Mouse (Mus musculus): ENCODE results near the gene Slc25a38.

Gene Slc25a38

DNA sequence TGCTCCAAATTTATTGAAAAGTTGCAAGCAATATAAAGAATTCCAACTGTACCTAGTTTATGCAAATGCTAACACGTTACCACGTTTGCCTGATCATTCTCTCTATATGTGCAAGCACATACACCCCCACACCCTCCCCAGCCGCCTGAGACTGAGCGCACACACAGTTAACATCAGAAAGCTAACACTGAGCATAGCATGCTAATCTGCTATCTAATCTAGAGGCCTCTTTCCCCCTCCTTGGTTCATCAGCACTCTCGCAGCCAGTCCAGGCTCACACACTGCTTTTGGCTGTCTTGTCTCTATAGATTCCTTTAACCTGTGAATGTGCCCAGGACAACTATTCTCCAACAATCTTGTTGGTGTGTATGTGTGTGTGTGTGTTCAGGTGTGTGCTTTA lies 41.0 kb downstream of the Slc25a38 start:
- DNase-seq: no peak

DNA sequence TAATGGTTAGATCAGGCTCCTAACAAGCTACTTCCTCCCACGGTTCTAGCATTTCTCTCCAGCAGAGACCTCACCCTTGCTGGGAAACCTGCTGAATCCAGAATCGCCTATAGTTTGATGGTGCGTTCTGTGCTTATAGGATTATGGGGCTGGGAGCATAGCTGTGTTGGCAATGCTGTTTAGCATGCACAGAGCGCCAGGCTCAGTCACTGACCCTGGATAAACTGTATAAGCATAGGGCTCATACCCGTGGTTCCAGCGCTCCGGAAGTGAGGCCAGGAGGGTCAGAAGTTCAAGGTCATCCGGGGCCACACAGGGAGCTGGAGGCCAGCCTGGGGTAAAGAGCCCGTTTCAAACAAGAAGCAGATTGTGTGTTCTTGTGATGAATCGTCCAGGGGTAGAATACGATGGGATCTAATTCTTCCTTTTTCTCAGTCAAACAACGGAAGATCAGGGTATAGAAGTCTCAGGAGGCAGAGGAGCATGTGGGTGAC lies 41.8 kb downstream of the Slc25a38 start:
- DNase-seq: no peak

DNA sequence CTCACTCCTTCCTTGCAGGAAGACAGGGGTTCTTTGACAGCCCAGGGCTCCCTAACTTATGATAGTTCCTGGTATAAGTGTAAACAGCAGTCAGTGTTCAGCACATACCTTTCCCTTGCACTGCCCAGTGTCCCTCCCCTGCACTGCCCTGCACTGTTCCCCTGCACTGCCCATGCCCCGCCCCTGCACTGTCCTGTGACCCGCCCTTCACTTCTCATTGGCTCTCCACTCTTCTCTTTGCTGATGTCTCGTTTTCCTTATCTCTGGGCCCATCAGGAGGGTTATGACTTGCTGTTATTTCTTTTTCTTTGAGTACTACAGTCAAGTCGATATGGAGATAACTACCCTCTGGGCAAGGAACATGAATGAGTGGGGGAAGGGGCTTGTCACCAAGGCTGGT lies 47.9 kb downstream of the Slc25a38 start:
- no peak for DNase-seq

- no peak for DNase-seq
Measured at GRCm38 (mm10) chr9:120163862-120164261, 53.7 kb downstream of the Slc25a38 start.

- no peak for DNase-seq
Measured at GRCm38 (mm10) chr9:120167826-120168225, 57.7 kb downstream of the Slc25a38 start.

DNA sequence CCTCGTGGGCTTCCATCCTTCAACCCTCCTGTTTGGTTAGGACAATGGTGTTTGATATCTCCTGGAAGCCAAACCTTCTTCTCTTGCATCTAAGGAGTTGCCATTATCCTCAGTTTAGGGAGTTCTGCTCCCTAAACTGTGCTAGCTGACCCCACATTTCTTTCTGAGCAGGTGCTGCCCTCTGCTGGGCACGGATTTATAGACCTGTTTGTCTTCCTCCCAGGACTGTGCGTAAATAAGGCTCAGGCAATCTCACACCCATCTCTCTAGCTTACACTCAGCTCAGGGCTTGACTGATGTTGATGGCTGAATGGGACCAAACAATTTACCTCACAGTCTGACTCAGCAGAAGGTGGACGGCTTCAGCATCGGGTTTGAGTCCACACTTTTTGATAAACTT lies 61.1 kb downstream of the Slc25a38 start:
- peak; percentile 54 to 81 for DNase-seq
